10 mouse cellular contexts compared by ENCODE assay signal in the genomic region with DNA sequence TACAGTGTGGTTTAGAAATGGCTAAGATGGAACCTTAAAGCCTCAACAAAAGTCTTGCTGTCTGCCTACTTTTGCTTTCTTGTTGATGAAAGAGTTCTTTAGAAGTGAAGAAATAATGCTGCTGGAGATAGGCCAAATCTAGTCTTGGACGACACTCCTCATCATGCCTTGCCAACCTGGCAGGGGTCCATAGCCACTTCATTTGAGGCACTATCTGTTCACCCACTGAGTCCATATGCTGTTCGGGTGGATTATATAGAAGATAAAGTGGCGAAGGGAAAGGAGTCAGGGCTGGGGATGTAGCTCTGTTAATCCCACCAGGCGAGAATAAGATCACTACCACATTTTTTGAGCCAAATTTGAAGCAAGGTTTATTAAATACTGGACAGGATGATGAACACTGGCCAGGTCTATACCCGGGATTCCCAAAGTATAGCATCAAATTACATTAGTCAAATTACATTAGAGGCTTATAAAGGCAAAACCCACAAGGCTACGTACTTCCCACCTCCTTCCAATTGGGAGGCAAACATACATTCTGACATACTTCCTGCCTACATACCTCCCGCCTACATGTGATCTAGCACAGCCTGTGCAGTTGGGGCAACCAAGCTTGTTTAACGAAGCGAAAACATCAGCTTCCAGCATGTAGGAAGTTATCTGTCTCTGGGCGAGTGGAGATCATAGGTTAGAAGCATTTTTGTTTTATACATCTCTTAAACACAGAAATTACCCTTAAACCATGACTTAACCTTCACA.
DNase-seq lines count a peak whose midpoint lies in the region; ATAC-seq and TF ChIP-seq lines count a peak whose summit lies in the region.
"Had no signal": no experiment of that assay in that cellular context is flagged by ENCODE, and none has a peak within 500 bp of the region (broad histone marks: within the 10 kb centered on the region; RNA-seq: fewer than 3 reads in every experiment).

No protein-coding gene starts in this region.

- TF ChIP-seq CTCF in lung, embryonic 14.5 days (IDR thresholded peaks at IDR 0.05; ENCODE audit: low read depth): no peak

- no peak overlapping the region for H3K4me3 ChIP-seq in forebrain, embryonic 15.5 days
- no peak overlapping the region for H3K4me3 ChIP-seq in forebrain, embryonic 11.5 days (ENCODE audit: low read depth, low read length)
- H3K4me3 ChIP-seq in lung, embryonic 14.5 days (ENCODE audit: low read depth, low read length): no peak overlapping the region
- no peak overlapping the region for H3K4me3 ChIP-seq in neural tube, embryonic 15.5 days (replicated peaks)
- H3K4me3 ChIP-seq: gastrocnemius, adult 2 months; limb, embryonic 10.5 days had no signal

- WGBS in forebrain, embryonic 15.5 days: 66% methylated on average over 10 of the region's 10 CpGs
- WGBS in forebrain, embryonic 11.5 days: 81% methylated on average over 10 of the region's 10 CpGs
- 69% methylated on average over 10 of the region's 10 CpGs for WGBS in lung, embryonic 14.5 days
- WGBS in neural tube, embryonic 15.5 days: 75% methylated on average over 10 of the region's 10 CpGs

- no peak for DNase-seq in forebrain, embryonic 11.5 days (ENCODE audit: low spot score)
- DNase-seq in adrenal gland, postnatal 36 days: peak; percentile 3 to 7
- DNase-seq in frontal cortex, adult 2 months (ENCODE audit: extremely low spot score in 1 of 2, low spot score in 1 of 2): peak; percentile 13 to 52
- DNase-seq in lung, embryonic 14.5 days: peak; percentile 51
- no peak for DNase-seq in kidney, postnatal 36 days
- DNase-seq in kidney, adult 18-20 months: no peak
- DNase-seq: gastrocnemius, adult 2 months had no signal

- no peak overlapping the region for H3K9ac ChIP-seq in forebrain, embryonic 15.5 days (replicated peaks)
- H3K9ac ChIP-seq in forebrain, embryonic 11.5 days (ENCODE audit: low read length): no peak overlapping the region
- H3K9ac ChIP-seq in lung, embryonic 14.5 days: no peak overlapping the region
- H3K9ac ChIP-seq in neural tube, embryonic 15.5 days (replicated peaks): no peak overlapping the region

- H3K36me3 ChIP-seq in forebrain, embryonic 15.5 days: no peaks in the 10 kb centered on the region
- H3K36me3 ChIP-seq in forebrain, embryonic 11.5 days (ENCODE audit: control insufficient read depth, insufficient read depth, low read length): no peaks in the 10 kb centered on the region
- no peaks in the 10 kb centered on the region for H3K36me3 ChIP-seq in lung, embryonic 14.5 days (ENCODE audit: insufficient read depth)
- no peaks in the 10 kb centered on the region for H3K36me3 ChIP-seq in neural tube, embryonic 15.5 days
- H3K36me3 ChIP-seq: limb, embryonic 10.5 days had no signal

- H3K9me3 ChIP-seq in forebrain, embryonic 15.5 days: no peaks in the 10 kb centered on the region
- no peaks in the 10 kb centered on the region for H3K9me3 ChIP-seq in forebrain, embryonic 11.5 days (ENCODE audit: control insufficient read depth, low read length)
- H3K9me3 ChIP-seq in lung, embryonic 14.5 days (ENCODE audit: low read depth, low read length): no peaks in the 10 kb centered on the region
- no peaks in the 10 kb centered on the region for H3K9me3 ChIP-seq in neural tube, embryonic 15.5 days (replicated peaks)
- H3K9me3 ChIP-seq: limb, embryonic 10.5 days had no signal

- no peak overlapping the region for H3K4me2 ChIP-seq in forebrain, embryonic 15.5 days (replicated peaks)
- H3K4me2 ChIP-seq in forebrain, embryonic 11.5 days (ENCODE audit: low read depth, low read length, severe bottlenecking): no peak overlapping the region
- no peak overlapping the region for H3K4me2 ChIP-seq in lung, embryonic 14.5 days
- no peak overlapping the region for H3K4me2 ChIP-seq in neural tube, embryonic 15.5 days

- peak overlapping the region; percentile 62 for H3K27ac ChIP-seq in forebrain, embryonic 15.5 days (replicated peaks)
- H3K27ac ChIP-seq in forebrain, embryonic 11.5 days (ENCODE audit: low read depth, low read length): no peak overlapping the region
- no peak overlapping the region for H3K27ac ChIP-seq in lung, embryonic 14.5 days (ENCODE audit: low read depth)
- no peak overlapping the region for H3K27ac ChIP-seq in neural tube, embryonic 15.5 days (replicated peaks)
- H3K27ac ChIP-seq: gastrocnemius, adult 2 months; limb, embryonic 10.5 days had no signal

- ATAC-seq in forebrain, embryonic 15.5 days (replicated peaks): peak; percentile 91
- ATAC-seq in forebrain, embryonic 11.5 days (replicated peaks; ENCODE audit: low FRiP score): no peak
- no peak for ATAC-seq in lung, embryonic 14.5 days (ENCODE audit: insufficient read depth)
- ATAC-seq in neural tube, embryonic 15.5 days (ENCODE audit: low FRiP score): no peak

- H3K27me3 ChIP-seq in forebrain, embryonic 15.5 days: no peaks in the 10 kb centered on the region
- H3K27me3 ChIP-seq in forebrain, embryonic 11.5 days (ENCODE audit: control insufficient read depth, insufficient read depth, low read length): no peaks in the 10 kb centered on the region
- H3K27me3 ChIP-seq in lung, embryonic 14.5 days (ENCODE audit: insufficient read depth, low read length): no peaks in the 10 kb centered on the region
- H3K27me3 ChIP-seq in neural tube, embryonic 15.5 days (replicated peaks): no peaks in the 10 kb centered on the region

- no peaks in the 10 kb centered on the region for H3K4me1 ChIP-seq in forebrain, embryonic 15.5 days
- no peaks in the 10 kb centered on the region for H3K4me1 ChIP-seq in forebrain, embryonic 11.5 days (replicated peaks; ENCODE audit: control insufficient read depth, insufficient read depth, low read length)
- H3K4me1 ChIP-seq in lung, embryonic 14.5 days (ENCODE audit: insufficient read depth): no peaks in the 10 kb centered on the region
- no peaks in the 10 kb centered on the region for H3K4me1 ChIP-seq in neural tube, embryonic 15.5 days
- H3K4me1 ChIP-seq: limb, embryonic 10.5 days had no signal

Comparison
In these comparisons a context has a peak if more than half of its experiments do, and no peak if none do; other contexts are left out.
1. DNase-seq: peak in adrenal gland, postnatal 36 days (2 of 2), frontal cortex, adult 2 months (2 of 2) and lung, embryonic 14.5 days (single experiment); none in forebrain, embryonic 11.5 days (single experiment), kidney, postnatal 36 days (0 of 2) and kidney, adult 18-20 months (single experiment).